Mouse (Mus musculus): ENCODE data around the gene Prss36. TPM values are rescaled to one million over a fixed set of nuclear protein-coding genes. Genes with fewer than 3 reads are reported as not detected.

Gene Prss36
- total RNA-seq, 1 experiment from 2014 or later, result 9.7 TPM

GRCm38 (mm10) chr7:127935028-127935722 lies 11.3 kb downstream of the Prss36 start:
- DNase-seq, result peak; percentile 94

- DNase-seq, result no peak
These were observed 12.4 kb downstream of the Prss36 start for GRCm38 (mm10) chr7:127934075-127934474.

- no peak for DNase-seq
These were observed 14.1 kb downstream of the Prss36 start for GRCm38 (mm10) chr7:127932273-127933031.

- peak; percentile 67 for DNase-seq
These were observed 15.0 kb downstream of the Prss36 start for GRCm38 (mm10) chr7:127931351-127932135.

- no peak for DNase-seq
These were observed 15.9 kb downstream of the Prss36 start for GRCm38 (mm10) chr7:127930636-127931035.

- no peak for DNase-seq
These were observed 16.6 kb downstream of the Prss36 start, which contains the start of gene Prss8 for GRCm38 (mm10) chr7:127929923-127930322. Gene Prss8, minus strand, starts transcription at chr7:127930104.

- DNase-seq, result no peak
These were observed 17.9 kb downstream of the Prss36 start for GRCm38 (mm10) chr7:127928596-127928995.

- no peak for DNase-seq
These were observed 18.8 kb downstream of the Prss36 start for GRCm38 (mm10) chr7:127927726-127928125.

GRCm38 (mm10) chr7:127926846-127927245 lies 19.7 kb downstream of the Prss36 start:
- DNase-seq, result no peak

- DNase-seq, result no peak
These were observed 20.5 kb downstream of the Prss36 start for GRCm38 (mm10) chr7:127926066-127926465.

- DNase-seq, result no peak
These were observed 21.3 kb downstream of the Prss36 start for GRCm38 (mm10) chr7:127925252-127925651.

GRCm38 (mm10) chr7:127923714-127924113 lies 22.8 kb downstream of the Prss36 start:
- no peak for DNase-seq

- DNase-seq, result no peak
These were observed 23.9 kb downstream of the Prss36 start for GRCm38 (mm10) chr7:127922451-127923275.

- no peak for DNase-seq
These were observed 25.0 kb downstream of the Prss36 start for GRCm38 (mm10) chr7:127921516-127921915.

GRCm38 (mm10) chr7:127919290-127919689 lies 27.2 kb downstream of the Prss36 start:
- no peak for DNase-seq

- peak; percentile 49 for DNase-seq
These were observed 28.3 kb downstream of the Prss36 start for GRCm38 (mm10) chr7:127918203-127918602.

- no peak for DNase-seq
These were observed 31.2 kb downstream of the Prss36 start for GRCm38 (mm10) chr7:127915293-127915692.

- no peak for DNase-seq
These were observed 33.6 kb downstream of the Prss36 start for GRCm38 (mm10) chr7:127912938-127913337.

GRCm38 (mm10) chr7:127912190-127912871 lies 34.2 kb downstream of the Prss36 start, which contains the start of gene Kat8:
Gene Kat8, plus strand, starts transcription at chr7:127912516.
- peak; percentile 88 for DNase-seq

- no peak for DNase-seq
These were observed 37.9 kb downstream of the Prss36 start for GRCm38 (mm10) chr7:127908656-127909055.

GRCm38 (mm10) chr7:127907939-127908338 lies 38.6 kb downstream of the Prss36 start:
- DNase-seq, result no peak

Data from adrenal gland, postnatal 25 days (tissue).